Mouse (Mus musculus): ENCODE results near the gene Prelp. TPM values are rescaled to one million over a fixed set of nuclear protein-coding genes. Genes with fewer than 3 reads are reported as not detected.

Gene Prelp
- polyA plus RNA-seq, 1 experiment from 2014 or later: 1.1 TPM

DNA sequence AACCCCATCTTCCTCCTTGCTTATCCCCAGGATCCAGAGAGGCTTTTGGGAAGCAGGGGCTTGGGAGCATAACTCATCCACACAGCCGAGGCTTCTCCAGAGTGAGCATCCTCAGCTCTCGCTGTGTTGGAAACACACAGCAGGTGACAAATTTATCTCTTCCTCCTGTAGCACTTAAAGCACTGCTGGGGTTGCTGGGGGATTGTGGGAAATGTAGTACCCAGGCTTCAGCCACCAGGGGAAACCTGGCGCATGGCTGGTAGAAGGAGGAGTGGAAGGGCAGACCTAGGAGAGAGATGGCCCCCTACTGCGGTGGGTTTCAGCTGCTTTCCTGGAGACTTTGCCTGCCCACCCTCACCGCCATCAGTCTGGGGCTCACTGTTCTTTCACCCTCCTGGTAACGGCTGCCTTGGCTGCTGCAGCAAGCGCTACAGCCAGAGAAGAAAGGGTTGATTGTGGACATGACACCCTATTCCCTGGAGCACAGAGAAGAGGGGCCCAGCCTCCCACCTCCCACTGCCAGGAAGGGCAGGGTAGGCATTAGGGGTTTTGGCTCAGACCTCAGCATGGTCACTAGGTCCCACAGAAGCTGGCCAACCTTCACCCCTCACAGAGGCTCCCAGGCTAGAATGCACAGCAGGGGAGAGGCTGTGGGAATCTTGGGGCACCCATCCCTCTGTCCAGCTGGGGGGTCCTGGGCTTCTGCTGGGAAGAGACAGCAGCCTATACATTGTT lies 3.1 kb upstream of the Prelp start:
- Histone ChIP-seq H3K4me3 (ENCODE audit: low read depth, low read length) (no peak overlapping the region), H3K4me2 (no peak overlapping the region), H3K4me1 (ENCODE audit: control insufficient read depth, insufficient read depth, low read length) (peaks cover 6% of the 10 kb centered on the region), H3K9ac (ENCODE audit: low read depth, low read length) (no peak overlapping the region; the same call in 1 of the 2 replicates), H3K36me3 (ENCODE audit: control insufficient read depth, insufficient read depth, low read length) (no peaks in the 10 kb centered on the region), H3K9me3 (replicated peaks; ENCODE audit: control insufficient read depth, low read length) (no peaks in the 10 kb centered on the region), H3K27ac (ENCODE audit: low read depth, low read length) (no peak overlapping the region), H3K27me3 (ENCODE audit: control insufficient read depth, insufficient read depth, low read length) (no peaks in the 10 kb centered on the region)
- 32% methylated on average over 7 of the region's 7 CpGs for WGBS (ENCODE audit: insufficient replicate concordance)
- no peak for ATAC-seq (replicated peaks; ENCODE audit: insufficient number of reproducible peaks, low FRiP score, low TSS enrichment)

DNA sequence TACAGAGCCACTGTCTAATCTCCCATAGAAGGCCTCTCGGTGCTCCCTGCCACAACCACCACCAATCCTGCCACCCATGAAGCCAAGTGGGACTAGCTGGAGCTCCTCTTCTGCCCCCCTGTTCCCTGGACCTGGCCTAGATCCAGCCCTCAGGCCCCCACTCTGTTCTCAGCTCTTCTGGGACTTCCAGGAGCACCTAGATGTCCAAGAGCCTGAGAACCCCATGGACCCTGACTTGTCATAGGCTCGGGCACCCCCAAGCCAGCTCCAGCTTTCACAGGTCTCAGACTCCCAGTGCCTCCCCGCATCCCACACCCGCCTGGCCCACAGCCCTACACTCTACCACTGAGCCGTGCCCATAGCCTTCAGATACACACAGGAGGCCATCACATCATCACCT lies 1.9 kb upstream of the Prelp start:
- no peak overlapping the region for H3K4me2 ChIP-seq
- ATAC-seq (replicated peaks; ENCODE audit: insufficient number of reproducible peaks, low FRiP score, low TSS enrichment): no peak
- H3K4me3 ChIP-seq (ENCODE audit: low read depth, low read length): no peak overlapping the region
- peaks cover 6% of the 10 kb centered on the region for H3K4me1 ChIP-seq (ENCODE audit: control insufficient read depth, insufficient read depth, low read length)
- H3K27me3 ChIP-seq (ENCODE audit: control insufficient read depth, insufficient read depth, low read length): 0 out of 2 replicates have a peak, but pooled peaks cover under 1% of the 10 kb centered on the region
- H3K36me3 ChIP-seq (ENCODE audit: control insufficient read depth, insufficient read depth, low read length): no peaks in the 10 kb centered on the region
- H3K27ac ChIP-seq (ENCODE audit: low read depth, low read length): no peak overlapping the region
- 88% methylated on average over 5 of the region's 5 CpGs for WGBS (ENCODE audit: insufficient replicate concordance)
- H3K9me3 ChIP-seq (replicated peaks; ENCODE audit: control insufficient read depth, low read length): no peaks in the 10 kb centered on the region
- H3K9ac ChIP-seq (ENCODE audit: low read depth, low read length): no peak overlapping the region

DNA sequence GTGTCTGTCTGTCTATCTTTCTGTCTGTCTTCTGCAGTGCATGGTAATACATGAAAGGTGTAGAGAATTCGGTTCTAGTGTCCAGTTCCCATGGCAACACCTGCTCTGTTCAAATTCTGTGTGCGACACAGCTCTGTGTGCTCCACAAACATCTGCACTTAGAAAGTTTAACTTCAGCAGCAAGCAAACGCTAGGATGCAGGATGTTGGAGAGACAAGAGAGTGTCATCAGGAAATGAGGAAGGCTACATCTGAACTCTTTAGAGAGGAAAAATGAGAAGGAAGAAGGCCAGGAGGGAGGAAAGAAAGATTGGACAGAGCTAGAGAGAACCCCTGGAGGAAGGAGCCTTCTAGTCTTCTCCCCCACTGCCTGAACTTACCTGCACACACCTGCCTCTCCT lies 338 bp downstream of the Prelp start:
- H3K9me3 ChIP-seq (replicated peaks; ENCODE audit: control insufficient read depth, low read length): no peaks in the 10 kb centered on the region
- H3K4me3 ChIP-seq (ENCODE audit: low read depth, low read length): no peak overlapping the region
- H3K9ac ChIP-seq (ENCODE audit: low read depth, low read length): no peak overlapping the region
- 49% methylated on average over 3 of the region's 3 CpGs for WGBS (ENCODE audit: insufficient replicate concordance)
- ATAC-seq (replicated peaks; ENCODE audit: insufficient number of reproducible peaks, low FRiP score, low TSS enrichment): no peak
- no peak overlapping the region for H3K27ac ChIP-seq (ENCODE audit: low read depth, low read length)
- 0 out of 2 replicates have a peak, but pooled peaks cover 2% of the 10 kb centered on the region for H3K27me3 ChIP-seq (ENCODE audit: control insufficient read depth, insufficient read depth, low read length)
- H3K4me2 ChIP-seq: no peak overlapping the region
- no peaks in the 10 kb centered on the region for H3K36me3 ChIP-seq (ENCODE audit: control insufficient read depth, insufficient read depth, low read length)
- H3K4me1 ChIP-seq (ENCODE audit: control insufficient read depth, insufficient read depth, low read length): peaks cover 14% of the 10 kb centered on the region

DNA sequence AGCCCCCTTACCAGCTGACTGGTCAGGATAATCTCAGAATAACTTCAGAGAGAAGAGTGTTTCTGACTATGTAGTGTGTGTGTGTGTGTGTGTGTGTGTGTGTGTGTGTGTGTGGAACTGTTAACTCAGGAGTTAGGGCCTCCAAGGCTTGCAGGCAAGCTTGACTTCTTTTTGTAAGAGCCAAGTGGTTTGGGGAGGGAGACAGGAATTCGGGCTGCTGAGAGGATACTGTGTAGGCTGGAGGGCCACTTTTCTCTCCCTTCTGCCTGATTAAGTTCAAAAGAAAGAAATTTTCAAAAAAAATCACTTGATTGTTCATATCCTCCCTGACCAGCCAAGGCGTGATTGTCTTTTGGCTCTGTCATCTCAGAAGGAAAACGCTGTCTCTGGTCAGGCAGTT lies 813 bp downstream of the Prelp start:
- no peak overlapping the region for H3K4me2 ChIP-seq
- no peak overlapping the region for H3K9ac ChIP-seq (ENCODE audit: low read depth, low read length)
- WGBS (ENCODE audit: insufficient replicate concordance): 51% methylated on average over 3 of the region's 3 CpGs
- peaks cover 18% of the 10 kb centered on the region for H3K4me1 ChIP-seq (ENCODE audit: control insufficient read depth, insufficient read depth, low read length)
- no peaks in the 10 kb centered on the region for H3K36me3 ChIP-seq (ENCODE audit: control insufficient read depth, insufficient read depth, low read length)
- no peaks in the 10 kb centered on the region for H3K9me3 ChIP-seq (replicated peaks; ENCODE audit: control insufficient read depth, low read length)
- ATAC-seq (replicated peaks; ENCODE audit: insufficient number of reproducible peaks, low FRiP score, low TSS enrichment): no peak
- no peak overlapping the region for H3K27ac ChIP-seq (ENCODE audit: low read depth, low read length)
- 0 out of 2 replicates have a peak, but pooled peaks cover 2% of the 10 kb centered on the region for H3K27me3 ChIP-seq (ENCODE audit: control insufficient read depth, insufficient read depth, low read length)
- H3K4me3 ChIP-seq (ENCODE audit: low read depth, low read length): no peak overlapping the region

DNA sequence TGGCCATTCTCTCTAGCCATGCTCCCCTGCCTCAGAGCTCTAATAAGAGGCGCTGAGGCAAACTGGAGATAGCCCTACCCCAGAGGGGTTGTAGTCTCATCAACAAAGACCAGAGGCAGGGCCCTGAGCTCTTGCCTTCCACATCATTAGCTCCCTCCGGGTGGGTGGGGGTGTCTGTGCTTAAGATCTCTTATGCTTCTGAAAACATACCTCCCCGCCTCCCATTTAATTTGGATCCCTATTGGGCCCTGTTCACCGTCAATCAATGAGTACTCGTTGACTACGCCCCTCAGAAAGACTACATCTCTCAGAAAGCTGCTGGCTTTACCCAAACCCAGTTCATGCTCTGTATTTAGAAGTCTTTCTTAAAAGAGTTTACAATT lies 3.1 kb downstream of the Prelp start:
- Histone ChIP-seq H3K36me3 (ENCODE audit: control insufficient read depth, insufficient read depth, low read length) (no peaks in the 10 kb centered on the region), H3K27me3 (ENCODE audit: control insufficient read depth, insufficient read depth, low read length) (0 out of 2 replicates have a peak, but pooled peaks cover 2% of the 10 kb centered on the region), H3K27ac (ENCODE audit: low read depth, low read length) (no peak overlapping the region), H3K9ac (ENCODE audit: low read depth, low read length) (no peak overlapping the region), H3K4me3 (ENCODE audit: low read depth, low read length) (no peak overlapping the region), H3K9me3 (replicated peaks; ENCODE audit: control insufficient read depth, low read length) (no peaks in the 10 kb centered on the region), H3K4me1 (ENCODE audit: control insufficient read depth, insufficient read depth, low read length) (peaks cover 18% of the 10 kb centered on the region), H3K4me2 (no peak overlapping the region)
- 40% methylated on average over 6 of the region's 6 CpGs for WGBS (ENCODE audit: insufficient replicate concordance)
- no peak for ATAC-seq (replicated peaks; ENCODE audit: insufficient number of reproducible peaks, low FRiP score, low TSS enrichment)

DNA sequence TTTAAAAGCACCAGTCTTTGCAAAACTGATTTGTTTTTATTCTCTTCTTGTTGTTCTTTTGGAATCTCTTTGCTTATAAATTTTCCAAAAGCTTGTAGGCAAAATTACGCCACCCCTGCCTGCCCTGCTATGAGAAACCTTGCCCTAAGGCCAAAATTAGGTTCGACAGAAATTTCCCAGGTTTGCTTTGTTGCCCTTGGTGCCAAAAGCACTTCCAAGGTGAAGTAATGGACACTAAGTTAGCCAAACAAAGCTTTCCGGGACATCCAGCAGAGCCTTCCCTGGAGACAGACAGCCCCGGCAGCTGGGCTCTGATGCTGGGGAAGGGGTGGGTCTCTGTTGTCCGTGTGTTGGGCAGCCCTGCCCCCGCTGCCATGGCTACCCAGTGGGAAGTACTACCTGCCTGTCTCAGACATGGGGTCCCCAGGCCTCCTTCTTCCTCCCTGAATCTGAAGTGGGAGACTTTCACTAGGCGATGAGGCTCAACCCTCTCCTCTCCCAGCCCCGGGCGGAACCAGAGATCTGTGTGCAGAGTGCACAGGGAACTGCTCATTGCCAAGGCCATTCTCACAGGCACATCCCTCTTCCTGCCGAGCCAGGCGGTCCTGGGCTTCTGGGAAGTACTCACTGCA lies 3.6 kb downstream of the Prelp start:
- no peak overlapping the region for H3K4me2 ChIP-seq
- H3K9ac ChIP-seq (ENCODE audit: low read depth, low read length): no peak overlapping the region
- H3K27me3 ChIP-seq (ENCODE audit: control insufficient read depth, insufficient read depth, low read length): 0 out of 2 replicates have a peak, but pooled peaks cover 2% of the 10 kb centered on the region
- H3K36me3 ChIP-seq (ENCODE audit: control insufficient read depth, insufficient read depth, low read length): no peaks in the 10 kb centered on the region
- H3K4me1 ChIP-seq (ENCODE audit: control insufficient read depth, insufficient read depth, low read length): peaks cover 18% of the 10 kb centered on the region
- H3K4me3 ChIP-seq (ENCODE audit: low read depth, low read length): no peak overlapping the region
- no peaks in the 10 kb centered on the region for H3K9me3 ChIP-seq (replicated peaks; ENCODE audit: control insufficient read depth, low read length)
- ATAC-seq (replicated peaks; ENCODE audit: insufficient number of reproducible peaks, low FRiP score, low TSS enrichment): no peak
- no peak overlapping the region for H3K27ac ChIP-seq (ENCODE audit: low read depth, low read length)
- WGBS (ENCODE audit: insufficient replicate concordance): 26% methylated on average over 11 of the region's 11 CpGs

DNA sequence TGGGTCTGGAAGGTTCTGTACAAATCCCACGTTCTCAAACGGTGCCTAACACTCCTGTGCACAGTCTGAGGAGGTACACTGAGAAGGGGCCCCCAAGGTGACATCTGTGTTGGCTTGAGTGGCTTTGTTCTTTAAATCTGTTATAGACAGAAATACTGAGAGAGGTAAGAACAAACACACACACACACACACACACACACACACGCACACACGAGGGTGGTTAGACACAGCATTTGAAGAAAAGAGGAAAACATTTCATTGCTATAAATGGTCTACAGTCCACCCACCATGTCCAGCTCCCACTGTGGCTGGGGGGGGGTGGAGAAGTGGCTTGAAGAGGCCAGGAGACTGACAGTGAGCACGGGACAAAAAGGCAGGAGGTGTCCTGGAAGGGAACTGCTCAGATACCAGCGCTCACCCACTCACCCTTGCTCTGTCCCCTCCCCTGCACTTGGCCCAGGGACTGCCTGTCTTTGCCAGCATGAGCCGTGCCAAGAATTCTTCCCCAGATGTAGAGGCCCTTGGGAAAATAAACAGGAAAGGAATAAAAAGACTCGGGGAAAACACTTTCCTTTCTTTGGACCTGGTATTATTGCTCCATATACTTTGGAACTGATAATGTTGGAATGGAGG lies 5.4 kb downstream of the Prelp start:
- ATAC-seq (replicated peaks; ENCODE audit: insufficient number of reproducible peaks, low FRiP score, low TSS enrichment): no peak
- H3K27ac ChIP-seq (ENCODE audit: low read depth, low read length): no peak overlapping the region
- H3K4me3 ChIP-seq (ENCODE audit: low read depth, low read length): no peak overlapping the region
- 50% methylated on average over 8 of the region's 8 CpGs for WGBS (ENCODE audit: insufficient replicate concordance)
- no peak overlapping the region for H3K4me2 ChIP-seq
- peaks cover 12% of the 10 kb centered on the region for H3K4me1 ChIP-seq (ENCODE audit: control insufficient read depth, insufficient read depth, low read length)
- H3K27me3 ChIP-seq (ENCODE audit: control insufficient read depth, insufficient read depth, low read length): 0 out of 2 replicates have a peak, but pooled peaks cover 2% of the 10 kb centered on the region
- H3K9me3 ChIP-seq (replicated peaks; ENCODE audit: control insufficient read depth, low read length): no peaks in the 10 kb centered on the region
- H3K36me3 ChIP-seq (ENCODE audit: control insufficient read depth, insufficient read depth, low read length): no peaks in the 10 kb centered on the region
- H3K9ac ChIP-seq (ENCODE audit: low read depth, low read length): no peak overlapping the region

DNA sequence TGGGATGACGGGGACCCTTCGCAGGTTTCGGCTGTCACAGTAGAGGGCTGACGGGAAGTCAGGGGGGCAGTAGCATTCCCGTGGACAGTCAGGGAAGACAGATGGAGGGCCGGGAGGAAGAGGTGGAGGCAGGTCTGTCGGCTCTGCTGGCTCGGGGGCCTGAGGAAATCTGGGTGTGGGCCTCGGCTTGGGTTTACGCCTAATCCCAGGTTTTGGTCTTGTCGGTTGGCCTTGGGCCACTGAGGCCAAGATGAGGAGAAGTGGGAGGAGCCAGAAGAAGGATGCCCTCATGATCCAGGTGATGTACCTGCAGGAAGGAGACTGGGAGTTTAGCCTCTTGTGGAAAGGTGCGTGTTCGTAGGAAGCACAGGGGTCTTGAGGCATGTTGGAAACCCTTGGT lies 6.1 kb downstream of the Prelp start:
- Histone ChIP-seq H3K4me3 (ENCODE audit: low read depth, low read length) (no peak overlapping the region), H3K4me2 (no peak overlapping the region), H3K4me1 (ENCODE audit: control insufficient read depth, insufficient read depth, low read length) (peaks cover 12% of the 10 kb centered on the region), H3K27me3 (ENCODE audit: control insufficient read depth, insufficient read depth, low read length) (peaks cover 7% of the 10 kb centered on the region), H3K9me3 (replicated peaks; ENCODE audit: control insufficient read depth, low read length) (no peaks in the 10 kb centered on the region), H3K27ac (ENCODE audit: low read depth, low read length) (no peak overlapping the region), H3K9ac (ENCODE audit: low read depth, low read length) (no peak overlapping the region), H3K36me3 (ENCODE audit: control insufficient read depth, insufficient read depth, low read length) (no peaks in the 10 kb centered on the region)
- 82% methylated on average over 13 of the region's 13 CpGs for WGBS (ENCODE audit: insufficient replicate concordance)
- no peak for ATAC-seq (replicated peaks; ENCODE audit: insufficient number of reproducible peaks, low FRiP score, low TSS enrichment)

Measured in heart, embryonic 11.5 days (tissue).